Mouse (Mus musculus): ENCODE data around the gene Msh5. TPM values are rescaled to one million over a fixed set of nuclear protein-coding genes. Genes with fewer than 3 reads are reported as not detected.

Msh5 gene
- polyA plus RNA-seq, 1 experiment = 15.5 TPM

- peaks cover 22% of the 10 kb centered on the region for H3K36me3 ChIP-seq (ENCODE audit: control insufficient read depth, insufficient read depth, low read length)
- H3K27ac ChIP-seq (ENCODE audit: control insufficient read depth, insufficient read depth, low read length) = peak within 1 kb of the TSS; percentile 86
- TF ChIP-seq POLR2A (IDR thresholded peaks at IDR 0.05; ENCODE audit: control insufficient read depth, extremely low read depth, insufficient read depth, low read length, poor library complexity) = peak; percentile 32; the same call in 1 of the 2 replicates
- 0 out of 2 replicates have a peak, but pooled peaks have one; percentile 43 for TF ChIP-seq CTCF (IDR thresholded peaks at IDR 0.05; ENCODE audit: borderline replicate concordance, control insufficient read depth, extremely low read depth, insufficient read depth, low read length, poor library complexity)
- no peaks in the 10 kb centered on the region for H3K27me3 ChIP-seq (ENCODE audit: control insufficient read depth, insufficient read depth, low read length)
- peak; percentile 66 for DNase-seq
- 1% methylated on average over 11 of the region's 11 CpGs for WGBS
- H3K4me3 ChIP-seq (ENCODE audit: control insufficient read depth, insufficient read depth, low read length) = peak within 1 kb of the TSS; percentile 75
- peaks cover 44% of the 10 kb centered on the region for H3K4me1 ChIP-seq (replicated peaks; ENCODE audit: control insufficient read depth, insufficient read depth, low read length)
These were observed 3.0 kb upstream of the Msh5 start, which contains the start of gene Clic1 for GRCm38 (mm10) chr17:35049561-35050016. Clic1 (plus strand) TSS chr17:35049966.

- TF ChIP-seq CTCF (IDR thresholded peaks at IDR 0.05; ENCODE audit: borderline replicate concordance, control insufficient read depth, extremely low read depth, insufficient read depth, low read length, poor library complexity) (no peak), POLR2A (IDR thresholded peaks at IDR 0.05; ENCODE audit: control insufficient read depth, extremely low read depth, insufficient read depth, low read length, poor library complexity) (no peak)
- H3K4me1 ChIP-seq (replicated peaks; ENCODE audit: control insufficient read depth, insufficient read depth, low read length) = peaks cover 44% of the 10 kb centered on the region
- H3K36me3 ChIP-seq (ENCODE audit: control insufficient read depth, insufficient read depth, low read length) = peaks cover 16% of the 10 kb centered on the region
- no peak overlapping the region for H3K4me3 ChIP-seq (ENCODE audit: control insufficient read depth, insufficient read depth, low read length)
- 33% methylated on average over 5 of the region's 5 CpGs for WGBS
- no peak for DNase-seq
- peak overlapping the region; percentile 86 for H3K27ac ChIP-seq (ENCODE audit: control insufficient read depth, insufficient read depth, low read length)
- no peaks in the 10 kb centered on the region for H3K27me3 ChIP-seq (ENCODE audit: control insufficient read depth, insufficient read depth, low read length)
These were observed 2.4 kb upstream of the Msh5 start for GRCm38 (mm10) chr17:35048932-35049440.

- Histone ChIP-seq H3K4me3 (ENCODE audit: control insufficient read depth, insufficient read depth, low read length) (peak overlapping the region; percentile 25), H3K4me1 (replicated peaks; ENCODE audit: control insufficient read depth, insufficient read depth, low read length) (peaks cover 44% of the 10 kb centered on the region), H3K27ac (ENCODE audit: control insufficient read depth, insufficient read depth, low read length) (peak overlapping the region; percentile 100), H3K27me3 (ENCODE audit: control insufficient read depth, insufficient read depth, low read length) (no peaks in the 10 kb centered on the region), H3K36me3 (ENCODE audit: control insufficient read depth, insufficient read depth, low read length) (peaks cover 10% of the 10 kb centered on the region)
- no peak for TF ChIP-seq POLR2A (IDR thresholded peaks at IDR 0.05; ENCODE audit: control insufficient read depth, extremely low read depth, insufficient read depth, low read length, poor library complexity)
- TF ChIP-seq CTCF (IDR thresholded peaks at IDR 0.05; ENCODE audit: borderline replicate concordance, control insufficient read depth, extremely low read depth, insufficient read depth, low read length, poor library complexity) = no peak
- peak; percentile 56 for DNase-seq
- 2% methylated on average over 11 of the region's 11 CpGs for WGBS
These were observed 1.8 kb upstream of the Msh5 start for GRCm38 (mm10) chr17:35048149-35048931.

- WGBS = 20% methylated on average over 1 of the region's 1 CpGs
- DNase-seq = no peak
- peaks cover 3% of the 10 kb centered on the region for H3K36me3 ChIP-seq (ENCODE audit: control insufficient read depth, insufficient read depth, low read length)
- TF ChIP-seq CTCF (IDR thresholded peaks at IDR 0.05; ENCODE audit: borderline replicate concordance, control insufficient read depth, extremely low read depth, insufficient read depth, low read length, poor library complexity) (no peak), POLR2A (IDR thresholded peaks at IDR 0.05; ENCODE audit: control insufficient read depth, extremely low read depth, insufficient read depth, low read length, poor library complexity) (no peak)
- H3K27me3 ChIP-seq (ENCODE audit: control insufficient read depth, insufficient read depth, low read length) = no peaks in the 10 kb centered on the region
- H3K27ac ChIP-seq (ENCODE audit: control insufficient read depth, insufficient read depth, low read length) = peak overlapping the region; percentile 100
- no peak overlapping the region for H3K4me3 ChIP-seq (ENCODE audit: control insufficient read depth, insufficient read depth, low read length)
- peaks cover 40% of the 10 kb centered on the region for H3K4me1 ChIP-seq (replicated peaks; ENCODE audit: control insufficient read depth, insufficient read depth, low read length)
These were observed 1.1 kb upstream of the Msh5 start for GRCm38 (mm10) chr17:35047688-35048087.

- peaks cover 31% of the 10 kb centered on the region for H3K4me1 ChIP-seq (replicated peaks; ENCODE audit: control insufficient read depth, insufficient read depth, low read length)
- H3K36me3 ChIP-seq (ENCODE audit: control insufficient read depth, insufficient read depth, low read length) = no peaks in the 10 kb centered on the region
- DNase-seq = no peak
- H3K27me3 ChIP-seq (ENCODE audit: control insufficient read depth, insufficient read depth, low read length) = no peaks in the 10 kb centered on the region
- H3K27ac ChIP-seq (ENCODE audit: control insufficient read depth, insufficient read depth, low read length) = peak overlapping the region; percentile 6; the same call in 1 of the 2 replicates
- TF ChIP-seq CTCF (IDR thresholded peaks at IDR 0.05; ENCODE audit: borderline replicate concordance, control insufficient read depth, extremely low read depth, insufficient read depth, low read length, poor library complexity) = no peak
- no peak for TF ChIP-seq POLR2A (IDR thresholded peaks at IDR 0.05; ENCODE audit: control insufficient read depth, extremely low read depth, insufficient read depth, low read length, poor library complexity)
- 3% methylated on average over 48 of the region's 48 CpGs for WGBS
- peak overlapping the region; percentile 54 for H3K4me3 ChIP-seq (ENCODE audit: control insufficient read depth, insufficient read depth, low read length)
These were observed 501 bp downstream of the Msh5 start for GRCm38 (mm10) chr17:35045807-35046680.

Data from thymus, adult 2 months (tissue).